Mouse (Mus musculus): ENCODE measurements around the gene Gpr155.

DNA sequence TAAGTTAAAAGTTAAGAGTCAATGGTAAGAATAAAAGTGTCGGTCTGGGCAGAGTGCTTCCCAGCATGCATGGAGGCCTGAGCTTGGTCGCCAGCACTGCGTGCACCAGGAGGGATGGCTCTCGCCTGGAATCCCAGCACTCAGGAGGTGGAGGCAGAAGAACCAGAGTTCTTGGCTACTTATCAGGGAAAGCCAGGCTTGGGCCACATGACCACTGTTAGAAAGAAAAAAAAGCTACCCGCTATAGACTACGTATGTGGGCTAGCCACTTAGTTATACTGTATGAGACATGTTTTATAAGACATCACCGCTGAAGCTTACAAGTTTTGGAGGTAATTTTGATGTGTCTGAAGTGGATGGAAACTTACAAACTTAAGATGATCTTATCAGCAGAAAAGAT lies 88.2 kb downstream of the Gpr155 start:
- TF ChIP-seq CTCF (IDR thresholded peaks at IDR 0.05; ENCODE audit: low read depth, low read length) (no peak), POLR2A (IDR thresholded peaks at IDR 0.05; ENCODE audit: extremely low read depth, insufficient read depth, low read length) (no peak)
